Mouse (Mus musculus) CD4-positive, CD25-positive, alpha-beta regulatory T cell, adult 4 months (primary cell): ENCODE results near the gene Stpg3. TPM values are rescaled to one million over a fixed set of nuclear protein-coding genes. Genes with fewer than 3 reads are reported as not detected.

Experiments
- ATAC-seq: one replicate; pipeline ENCODE4 v1.8.0; 2017
- polyA plus RNA-seq, 2 experiments: library from polyadenylated mRNA; unstranded; fragments of 100-300 nt; shearing (Covaris generic); gene quantifications; one replicate each; pipeline ENCODE4 v1.2.1; 2017

Gene Stpg3
- polyA plus RNA-seq, 2 experiments from 2014 or later = not detected

- ATAC-seq = no peak
These were observed 36.0 kb downstream of the Stpg3 start for GRCm38 (mm10) chr2:25178285-25178972.

- ATAC-seq = no peak
These were observed 36.8 kb downstream of the Stpg3 start for GRCm38 (mm10) chr2:25177685-25178084.

GRCm38 (mm10) chr2:25177076-25177475 is 37.4 kb downstream of the Stpg3 start:
- no peak for ATAC-seq

GRCm38 (mm10) chr2:25176573-25176972 is 37.9 kb downstream of the Stpg3 start:
- ATAC-seq = no peak

- no peak for ATAC-seq
These were observed 38.8 kb downstream of the Stpg3 start for GRCm38 (mm10) chr2:25175690-25176078.

- no peak for ATAC-seq
These were observed 39.4 kb downstream of the Stpg3 start for GRCm38 (mm10) chr2:25174866-25175689.

- no peak for ATAC-seq
These were observed 40.6 kb downstream of the Stpg3 start for GRCm38 (mm10) chr2:25173821-25174220.

GRCm38 (mm10) chr2:25172629-25173028 is 41.8 kb downstream of the Stpg3 start:
- no peak for ATAC-seq

- ATAC-seq = no peak
These were observed 42.7 kb downstream of the Stpg3 start for GRCm38 (mm10) chr2:25171769-25172153.

GRCm38 (mm10) chr2:25171101-25171768 is 43.2 kb downstream of the Stpg3 start:
- no peak for ATAC-seq

GRCm38 (mm10) chr2:25170326-25171100 is 43.9 kb downstream of the Stpg3 start:
- peak; percentile 64 for ATAC-seq

GRCm38 (mm10) chr2:25169778-25170177 is 44.7 kb downstream of the Stpg3 start:
- ATAC-seq = no peak

- no peak for ATAC-seq
These were observed 45.8 kb downstream of the Stpg3 start for GRCm38 (mm10) chr2:25168665-25168978.

- peak; percentile 23 for ATAC-seq
These were observed 46.3 kb downstream of the Stpg3 start for GRCm38 (mm10) chr2:25167919-25168664.

GRCm38 (mm10) chr2:25167481-25167880 is 47.0 kb downstream of the Stpg3 start:
- ATAC-seq = no peak

Other genes with a start within 250 kb of the Stpg3 start
- gene Mrpl41, start 239.5 kb downstream of the Stpg3 start, polyA plus RNA-seq = 10 to 100 TPM; 91.6 to 98.5 TPM
- 100 to 1,000 TPM in 1 of 2 experiments, 10 to 100 TPM in 1; 65.8 to 117 TPM for gene Pnpla7, start 238.6 kb downstream of the Stpg3 start, polyA plus RNA-seq
- 10 to 100 TPM in 1 of 2 experiments, 1 to 10 TPM in 1; 8.6 to 13.7 TPM for gene Nsmf, start 160.3 kb downstream of the Stpg3 start, polyA plus RNA-seq
- under 1 TPM in 1 of 2 experiments, not detected in 1; 0.52 TPM for gene Entpd8, start 134.3 kb downstream of the Stpg3 start, polyA plus RNA-seq
- gene Noxa1, start 119.5 kb downstream of the Stpg3 start, polyA plus RNA-seq = 1 to 10 TPM; 5.5 to 7.0 TPM
- under 1 TPM in 1 of 2 experiments, not detected in 1; 0.28 TPM for gene Nrarp, start 33.9 kb downstream of the Stpg3 start, polyA plus RNA-seq
- 10 to 100 TPM; 60.5 to 94.3 TPM for gene Tor4a, start 17.8 kb downstream of the Stpg3 start, polyA plus RNA-seq
- gene Nelfb, start 3.1 kb downstream of the Stpg3 start, polyA plus RNA-seq = 10 to 100 TPM; 48.2 to 55.8 TPM
- gene Fam166a, start 4.1 kb upstream of the Stpg3 start, polyA plus RNA-seq = not detected
- 100 to 1,000 TPM in 1 of 2 experiments, 10 to 100 TPM in 1; 94.5 to 120 TPM for gene Tubb4b, start 10.1 kb upstream of the Stpg3 start, polyA plus RNA-seq
- not detected for gene Slc34a3, start 19.7 kb upstream of the Stpg3 start, polyA plus RNA-seq
- not detected for gene Rnf224, start 22.1 kb upstream of the Stpg3 start, polyA plus RNA-seq
- gene Rnf208, start 27.6 kb upstream of the Stpg3 start, polyA plus RNA-seq = under 1 TPM; 0.38 to 0.57 TPM
- gene Cysrt1, start 27.8 kb upstream of the Stpg3 start, polyA plus RNA-seq = not detected
- 1 to 10 TPM; 5.9 to 7.1 TPM for gene AL732309.1, start 32.2 kb upstream of the Stpg3 start, polyA plus RNA-seq
- gene Tmem203, start 40.8 kb upstream of the Stpg3 start, polyA plus RNA-seq = 10 to 100 TPM in 1 of 2 experiments, 1 to 10 TPM in 1; 9.5 to 10.4 TPM
- gene Tprn, start 48.0 kb upstream of the Stpg3 start, polyA plus RNA-seq = 1 to 10 TPM; 1.8 to 3.8 TPM
- gene Ssna1, start 57.8 kb upstream of the Stpg3 start, polyA plus RNA-seq = 100 to 1,000 TPM; 124 to 131 TPM
- 10 to 100 TPM; 34.8 to 54.1 TPM for gene Anapc2, start 57.8 kb upstream of the Stpg3 start, polyA plus RNA-seq
- gene Tmem210, start 73.5 kb upstream of the Stpg3 start, polyA plus RNA-seq = not detected
- not detected for gene Lrrc26, start 75.3 kb upstream of the Stpg3 start, polyA plus RNA-seq
- not detected for gene Grin1, start 104.5 kb upstream of the Stpg3 start, polyA plus RNA-seq
- 10 to 100 TPM; 21.7 to 32.4 TPM for gene Man1b1, start 117.7 kb upstream of the Stpg3 start, polyA plus RNA-seq
- 10 to 100 TPM; 15.5 to 24.6 TPM for gene Dpp7, start 141.7 kb upstream of the Stpg3 start, polyA plus RNA-seq
- gene Uap1l1, start 151.0 kb upstream of the Stpg3 start, polyA plus RNA-seq = 10 to 100 TPM; 18.0 to 18.8 TPM
- gene Sapcd2, start 157.7 kb upstream of the Stpg3 start, polyA plus RNA-seq = 1 to 10 TPM in 1 of 2 experiments, under 1 TPM in 1; 0.58 to 1.2 TPM
- not detected for gene Entpd2, start 181.2 kb upstream of the Stpg3 start, polyA plus RNA-seq
- 1 to 10 TPM; 1.4 to 2.3 TPM for gene Npdc1, start 184.7 kb upstream of the Stpg3 start, polyA plus RNA-seq
- 10 to 100 TPM in 1 of 2 experiments, 1 to 10 TPM in 1; 4.0 to 11.7 TPM for gene Fut7, start 208.6 kb upstream of the Stpg3 start, polyA plus RNA-seq
- gene Abca2, start 214.1 kb upstream of the Stpg3 start, polyA plus RNA-seq = 10 to 100 TPM; 31.9 to 45.3 TPM
- gene Clic3, start 242.2 kb upstream of the Stpg3 start, polyA plus RNA-seq = 1 to 10 TPM; 1.2 to 2.2 TPM
- 100 to 1,000 TPM in 1 of 2 experiments, 10 to 100 TPM in 1; 74.7 to 102 TPM for gene Paxx, start 246.5 kb upstream of the Stpg3 start, polyA plus RNA-seq